Mouse (Mus musculus) brain, embryonic 14.5 days (tissue): ENCODE results near the gene Bcas3.

Experiments used
- CTCF ChIP-seq: fragments of 200-500 bp; IDR thresholded peaks from 2 replicates; pipeline ENCODE4 v1.5.1; 2012; ENCODE audit warnings: inconsistent platforms, mild to moderate bottlenecking, moderate library complexity, borderline replicate concordance; ENCODE audit not compliant: insufficient read depth, insufficient read length; ENCODE audit errors: extremely low read depth
- POLR2A ChIP-seq: fragments of 200-500 bp; IDR thresholded peaks from 2 replicates; pipeline ENCODE4 v1.6.1; 2012; ENCODE audit warnings: mild to moderate bottlenecking, inconsistent platforms, borderline replicate concordance; ENCODE audit not compliant: poor library complexity, insufficient read depth, insufficient read length, severe bottlenecking; ENCODE audit errors: extremely low read depth

- TF ChIP-seq POLR2A: no peak
- no peak for TF ChIP-seq CTCF
Observed at GRCm38 (mm10) chr11:85672881-85673475, 320.0 kb downstream of the Bcas3 start.
